Mouse (Mus musculus): Measurements from ENCODE around the gene Tymp. TPM values are rescaled to one million over a fixed set of nuclear protein-coding genes. Genes with fewer than 3 reads are reported as not detected.

Gene Tymp
- polyA plus RNA-seq, 1 experiment, result 3.4 TPM

GRCm38 (mm10) chr15:89341678-89342077, 35.2 kb downstream of the Tymp start:
- Histone ChIP-seq H3K27me3 (ENCODE audit: control insufficient read depth, insufficient read depth, insufficient read length) (no peaks in the 10 kb centered on the region), H3K36me3 (ENCODE audit: control insufficient read depth, insufficient read depth) (no peaks in the 10 kb centered on the region), H3K79me3 (ENCODE audit: low read depth) (no peaks in the 10 kb centered on the region), H3K4me3 (ENCODE audit: insufficient read depth, poor library complexity, severe bottlenecking) (no peak overlapping the region), H3K79me2 (ENCODE audit: control insufficient read depth, insufficient read depth) (no peaks in the 10 kb centered on the region), H3ac (ENCODE audit: control insufficient read depth, insufficient read length, low read depth) (no peak overlapping the region)
- no peak for TF ChIP-seq FOSL1 (IDR thresholded peaks at IDR 0.05; ENCODE audit: insufficient read depth, low read length, poor library complexity, severe bottlenecking)
- TF ChIP-seq USF1 (IDR thresholded peaks at IDR 0.05; ENCODE audit: low read depth), result no peak
- no peak for TF ChIP-seq CTCF (IDR thresholded peaks at IDR 0.05; ENCODE audit: control insufficient read depth, insufficient read depth, insufficient read length)
- no peak for TF ChIP-seq CEBPB (IDR thresholded peaks at IDR 0.05; ENCODE audit: low read depth)
- no peak for TF ChIP-seq MYOD1 (IDR thresholded peaks at IDR 0.05; ENCODE audit: control insufficient read depth, insufficient read length, low read depth)
- no peak for TF ChIP-seq MAX (IDR thresholded peaks at IDR 0.05)
- TF ChIP-seq MYOG (IDR thresholded peaks at IDR 0.05; ENCODE audit: control insufficient read depth, extremely low read depth, insufficient read length), result no peak

GRCm38 (mm10) chr15:89340136-89340535, 36.7 kb downstream of the Tymp start:
- no peaks in the 10 kb centered on the region for H3K79me3 ChIP-seq (ENCODE audit: low read depth)
- peaks cover 2% of the 10 kb centered on the region for H3K27me3 ChIP-seq (ENCODE audit: control insufficient read depth, insufficient read depth, insufficient read length)
- H3K36me3 ChIP-seq (ENCODE audit: control insufficient read depth, insufficient read depth), result no peaks in the 10 kb centered on the region
- no peaks in the 10 kb centered on the region for H3K79me2 ChIP-seq (ENCODE audit: control insufficient read depth, insufficient read depth)
- no peak overlapping the region for H3K4me3 ChIP-seq (ENCODE audit: insufficient read depth, poor library complexity, severe bottlenecking)
- H3ac ChIP-seq (ENCODE audit: control insufficient read depth, insufficient read length, low read depth), result no peak overlapping the region
- TF ChIP-seq USF1 (IDR thresholded peaks at IDR 0.05; ENCODE audit: low read depth), result no peak
- no peak for TF ChIP-seq CEBPB (IDR thresholded peaks at IDR 0.05; ENCODE audit: low read depth)
- no peak for TF ChIP-seq MYOD1 (IDR thresholded peaks at IDR 0.05; ENCODE audit: control insufficient read depth, insufficient read length, low read depth)
- no peak for TF ChIP-seq FOSL1 (IDR thresholded peaks at IDR 0.05; ENCODE audit: insufficient read depth, low read length, poor library complexity, severe bottlenecking)
- TF ChIP-seq MAX (IDR thresholded peaks at IDR 0.05), result no peak
- TF ChIP-seq CTCF (IDR thresholded peaks at IDR 0.05; ENCODE audit: control insufficient read depth, insufficient read depth, insufficient read length), result no peak
- no peak for TF ChIP-seq MYOG (IDR thresholded peaks at IDR 0.05; ENCODE audit: control insufficient read depth, extremely low read depth, insufficient read length)

GRCm38 (mm10) chr15:89339696-89340095, 37.1 kb downstream of the Tymp start:
- peaks cover 7% of the 10 kb centered on the region for H3K27me3 ChIP-seq (ENCODE audit: control insufficient read depth, insufficient read depth, insufficient read length)
- TF ChIP-seq MAX (IDR thresholded peaks at IDR 0.05), result no peak
- TF ChIP-seq USF1 (IDR thresholded peaks at IDR 0.05; ENCODE audit: low read depth), result no peak
- TF ChIP-seq MYOD1 (IDR thresholded peaks at IDR 0.05; ENCODE audit: control insufficient read depth, insufficient read length, low read depth), result no peak
- no peak for TF ChIP-seq MYOG (IDR thresholded peaks at IDR 0.05; ENCODE audit: control insufficient read depth, extremely low read depth, insufficient read length)
- TF ChIP-seq CTCF (IDR thresholded peaks at IDR 0.05; ENCODE audit: control insufficient read depth, insufficient read depth, insufficient read length), result no peak
- no peak for TF ChIP-seq FOSL1 (IDR thresholded peaks at IDR 0.05; ENCODE audit: insufficient read depth, low read length, poor library complexity, severe bottlenecking)
- TF ChIP-seq CEBPB (IDR thresholded peaks at IDR 0.05; ENCODE audit: low read depth), result no peak
- no peaks in the 10 kb centered on the region for H3K79me2 ChIP-seq (ENCODE audit: control insufficient read depth, insufficient read depth)
- H3ac ChIP-seq (ENCODE audit: control insufficient read depth, insufficient read length, low read depth), result no peak overlapping the region
- no peak overlapping the region for H3K4me3 ChIP-seq (ENCODE audit: insufficient read depth, poor library complexity, severe bottlenecking)
- H3K36me3 ChIP-seq (ENCODE audit: control insufficient read depth, insufficient read depth), result no peaks in the 10 kb centered on the region
- H3K79me3 ChIP-seq (ENCODE audit: low read depth), result no peaks in the 10 kb centered on the region

- no peaks in the 10 kb centered on the region for H3K79me3 ChIP-seq (ENCODE audit: low read depth)
- H3ac ChIP-seq (ENCODE audit: control insufficient read depth, insufficient read length, low read depth), result no peak overlapping the region
- no peak overlapping the region for H3K4me3 ChIP-seq (ENCODE audit: insufficient read depth, poor library complexity, severe bottlenecking)
- no peaks in the 10 kb centered on the region for H3K79me2 ChIP-seq (ENCODE audit: control insufficient read depth, insufficient read depth)
- peaks cover 23% of the 10 kb centered on the region for H3K27me3 ChIP-seq (ENCODE audit: control insufficient read depth, insufficient read depth, insufficient read length)
- TF ChIP-seq CEBPB (IDR thresholded peaks at IDR 0.05; ENCODE audit: low read depth) (no peak), CTCF (IDR thresholded peaks at IDR 0.05; ENCODE audit: control insufficient read depth, insufficient read depth, insufficient read length) (no peak), USF1 (IDR thresholded peaks at IDR 0.05; ENCODE audit: low read depth) (no peak), FOSL1 (IDR thresholded peaks at IDR 0.05; ENCODE audit: insufficient read depth, low read length, poor library complexity, severe bottlenecking) (no peak), MYOD1 (IDR thresholded peaks at IDR 0.05; ENCODE audit: control insufficient read depth, insufficient read length, low read depth) (no peak), MYOG (IDR thresholded peaks at IDR 0.05; ENCODE audit: control insufficient read depth, extremely low read depth, insufficient read length) (no peak)
- H3K36me3 ChIP-seq (ENCODE audit: control insufficient read depth, insufficient read depth), result no peaks in the 10 kb centered on the region
Measured at GRCm38 (mm10) chr15:89336422-89336821, 40.4 kb downstream of the Tymp start.

- Histone ChIP-seq H3K4me3 (ENCODE audit: insufficient read depth, poor library complexity, severe bottlenecking) (no peak overlapping the region), H3ac (ENCODE audit: control insufficient read depth, insufficient read length, low read depth) (no peak overlapping the region), H3K27me3 (ENCODE audit: control insufficient read depth, insufficient read depth, insufficient read length) (peaks cover 23% of the 10 kb centered on the region), H3K36me3 (ENCODE audit: control insufficient read depth, insufficient read depth) (no peaks in the 10 kb centered on the region), H3K79me3 (ENCODE audit: low read depth) (no peaks in the 10 kb centered on the region), H3K79me2 (ENCODE audit: control insufficient read depth, insufficient read depth) (no peaks in the 10 kb centered on the region)
- TF ChIP-seq MYOG (IDR thresholded peaks at IDR 0.05; ENCODE audit: control insufficient read depth, extremely low read depth, insufficient read length), result no peak
- no peak for TF ChIP-seq FOSL1 (IDR thresholded peaks at IDR 0.05; ENCODE audit: insufficient read depth, low read length, poor library complexity, severe bottlenecking)
- TF ChIP-seq CEBPB (IDR thresholded peaks at IDR 0.05; ENCODE audit: low read depth), result no peak
- no peak for TF ChIP-seq MAX (IDR thresholded peaks at IDR 0.05)
- no peak for TF ChIP-seq CTCF (IDR thresholded peaks at IDR 0.05; ENCODE audit: control insufficient read depth, insufficient read depth, insufficient read length)
- TF ChIP-seq USF1 (IDR thresholded peaks at IDR 0.05; ENCODE audit: low read depth), result no peak
Measured at GRCm38 (mm10) chr15:89334774-89335537, 41.9 kb downstream of the Tymp start.

Measured in C2C12 (cell line).